Mouse (Mus musculus): Measurements from ENCODE around the gene Pfkfb2. TPM values are rescaled to one million over a fixed set of nuclear protein-coding genes. Genes with fewer than 3 reads are reported as not detected.
"Not testable (repeated sequence)": the region's sequence is repeated elsewhere in the genome, so short reads cannot be mapped to it uniquely, and the experiment has no call there.

Gene Pfkfb2
- total and polyA plus RNA-seq, 2 experiments from 2014 or later: 20.2 to 39.5 TPM

DNA sequence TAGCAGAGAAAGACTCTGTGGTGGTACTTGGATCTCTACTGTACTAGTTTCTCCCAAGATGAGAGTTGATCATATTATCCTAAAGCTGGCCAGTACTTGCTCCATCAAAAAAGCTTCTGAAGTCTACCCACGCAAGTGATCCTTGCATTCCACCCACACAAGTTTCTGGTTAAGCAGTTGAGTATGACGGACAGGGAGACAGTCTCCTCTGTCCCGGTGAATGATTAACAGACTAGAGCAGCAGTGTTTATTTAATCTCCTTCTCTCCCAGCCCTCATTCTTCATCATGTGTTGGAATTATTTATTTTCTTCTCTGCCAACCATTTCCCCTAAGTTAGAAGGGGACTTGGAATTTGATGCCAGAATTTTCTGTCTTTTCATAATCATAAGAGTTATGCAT, 67.6 kb downstream of the Pfkfb2 start, which contains the start of gene C4bp:
C4bp (minus strand) TSS at position 179 of the 400 bp plus-strand sequence.
- Histone ChIP-seq H3K27me3 (ENCODE audit: insufficient read depth, low read length) (no peaks in the 10 kb centered on the region), H3K4me3 (ENCODE audit: low read depth, low read length) (no peak within 1 kb of the TSS), H3K36me3 (ENCODE audit: insufficient read depth) (no peaks in the 10 kb centered on the region), H3K4me2 (ENCODE audit: low read depth) (no peak within 1 kb of the TSS), H3K9ac (no peak within 1 kb of the TSS), H3K27ac (ENCODE audit: low read depth, low read length) (no peak within 1 kb of the TSS), H3K4me1 (ENCODE audit: insufficient read depth) (no peaks in the 10 kb centered on the region), H3K9me3 (ENCODE audit: low read length) (no peaks in the 10 kb centered on the region)
- TF ChIP-seq CTCF (IDR thresholded peaks at IDR 0.05; ENCODE audit: low read depth): no peak
- ATAC-seq (no peak), DNase-seq (no peak)
- WGBS: 97% methylated on average over 3 of the region's 3 CpGs

- not testable (repeated sequence) for H3K27ac ChIP-seq (ENCODE audit: low read depth, low read length); H3K27me3 ChIP-seq (ENCODE audit: insufficient read depth, low read length); H3K9me3 ChIP-seq (ENCODE audit: low read length); ATAC-seq; DNase-seq; H3K4me1 ChIP-seq (ENCODE audit: insufficient read depth); H3K4me2 ChIP-seq (ENCODE audit: low read depth); H3K9ac ChIP-seq; H3K4me3 ChIP-seq (ENCODE audit: low read depth, low read length); H3K36me3 ChIP-seq (ENCODE audit: insufficient read depth)
- WGBS: 57% methylated on average over 5 of the region's 5 CpGs
These were observed 69.4 kb downstream of the Pfkfb2 start for GRCm38 (mm10) chr1:130659641-130660040.

DNA sequence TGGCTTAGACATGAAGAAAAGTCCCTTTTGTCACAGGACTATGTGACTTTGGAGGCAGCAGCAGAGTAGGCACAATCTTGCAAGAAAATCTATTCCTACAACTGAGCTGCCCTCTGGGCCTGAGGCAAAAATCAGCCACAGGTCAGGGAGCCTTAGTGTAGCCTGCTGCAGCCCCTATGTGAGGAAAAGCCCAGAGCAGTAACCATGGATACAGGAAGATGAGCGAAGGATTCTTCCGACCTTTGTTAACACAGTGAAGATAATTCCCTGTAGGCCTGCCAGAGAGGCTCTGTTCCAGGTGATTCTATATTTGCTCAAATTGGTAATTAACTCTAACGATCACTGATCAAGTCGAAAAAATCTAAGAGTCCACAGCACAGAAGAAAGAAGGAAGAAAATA, 85.0 kb downstream of the Pfkfb2 start:
- Histone ChIP-seq H3K4me3 (ENCODE audit: low read depth, low read length) (no peak overlapping the region), H3K27ac (ENCODE audit: low read depth, low read length) (no peak overlapping the region), H3K36me3 (ENCODE audit: insufficient read depth) (no peaks in the 10 kb centered on the region), H3K9me3 (ENCODE audit: low read length) (no peaks in the 10 kb centered on the region), H3K27me3 (ENCODE audit: insufficient read depth, low read length) (no peaks in the 10 kb centered on the region), H3K9ac (no peak overlapping the region), H3K4me1 (ENCODE audit: insufficient read depth) (no peaks in the 10 kb centered on the region), H3K4me2 (ENCODE audit: low read depth) (no peak overlapping the region)
- DNase-seq: no peak
- no peak for ATAC-seq
- no peak for TF ChIP-seq CTCF (IDR thresholded peaks at IDR 0.05; ENCODE audit: low read depth)
- 38% methylated on average over 4 of the region's 4 CpGs for WGBS

GRCm38 (mm10) chr1:130640967-130641366, 88.1 kb downstream of the Pfkfb2 start:
- TF ChIP-seq CTCF (IDR thresholded peaks at IDR 0.05; ENCODE audit: low read depth): no peak
- H3K9ac ChIP-seq: no peak overlapping the region
- H3K27me3 ChIP-seq (ENCODE audit: insufficient read depth, low read length): no peaks in the 10 kb centered on the region
- H3K4me3 ChIP-seq (ENCODE audit: low read depth, low read length): no peak overlapping the region
- no peak overlapping the region for H3K4me2 ChIP-seq (ENCODE audit: low read depth)
- DNase-seq (no peak), ATAC-seq (no peak)
- no peaks in the 10 kb centered on the region for H3K4me1 ChIP-seq (ENCODE audit: insufficient read depth)
- H3K9me3 ChIP-seq (ENCODE audit: low read length): no peaks in the 10 kb centered on the region
- H3K27ac ChIP-seq (ENCODE audit: low read depth, low read length): no peak overlapping the region
- no peaks in the 10 kb centered on the region for H3K36me3 ChIP-seq (ENCODE audit: insufficient read depth)

Other genes starting within 250 kb of the Pfkfb2 start
- not detected in 2 replicates for gene Zp3r, start 99.6 kb downstream of the Pfkfb2 start, total RNA-seq (2014; rRNA removed)
- gene Zp3r, start 99.6 kb downstream of the Pfkfb2 start, polyA plus RNA-seq (2015; fragmentation: Nextera tagmentation; extraction: Ambion mirVana): not detected in 2 replicates
- not detected in 2 replicates for gene C4bp, start 67.6 kb downstream of the Pfkfb2 start, total RNA-seq (2014; rRNA removed)
- gene C4bp, start 67.6 kb downstream of the Pfkfb2 start, polyA plus RNA-seq (2015; fragmentation: Nextera tagmentation; extraction: Ambion mirVana): not detected in 2 replicates
- gene Gm29427, start 13.5 kb downstream of the Pfkfb2 start, total RNA-seq (2014; rRNA removed): 0.43 TPM in 1 of 2 replicates, not detected in the other
- not detected in 2 replicates for gene Gm29427, start 13.5 kb downstream of the Pfkfb2 start, polyA plus RNA-seq (2015; fragmentation: Nextera tagmentation; extraction: Ambion mirVana)
- gene Yod1, start 11.9 kb downstream of the Pfkfb2 start, total RNA-seq (2014; rRNA removed): 11.6 and 16.4 TPM in 2 replicates
- gene Yod1, start 11.9 kb downstream of the Pfkfb2 start, polyA plus RNA-seq (2015; fragmentation: Nextera tagmentation; extraction: Ambion mirVana): 16.0 and 18.9 TPM in 2 replicates
- gene AA986860, start 2.7 kb upstream of the Pfkfb2 start, total RNA-seq (2014; rRNA removed): 0.33 and 0.69 TPM in 2 replicates
- gene AA986860, start 2.7 kb upstream of the Pfkfb2 start, polyA plus RNA-seq (2015; fragmentation: Nextera tagmentation; extraction: Ambion mirVana): 0.29 and 0.48 TPM in 2 replicates
- 0.19 TPM in 1 of 2 replicates, not detected in the other for gene Fcamr, start 71.6 kb upstream of the Pfkfb2 start, total RNA-seq (2014; rRNA removed)
- not detected in 2 replicates for gene Fcamr, start 71.6 kb upstream of the Pfkfb2 start, polyA plus RNA-seq (2015; fragmentation: Nextera tagmentation; extraction: Ambion mirVana)
- gene Pigr, start 97.4 kb upstream of the Pfkfb2 start, total RNA-seq (2014; rRNA removed): 0.08 TPM in 1 of 2 replicates, not detected in the other
- not detected in 2 replicates for gene Pigr, start 97.4 kb upstream of the Pfkfb2 start, polyA plus RNA-seq (2015; fragmentation: Nextera tagmentation; extraction: Ambion mirVana)
- not detected in 2 replicates for gene Fcmr, start 136.4 kb upstream of the Pfkfb2 start, total RNA-seq (2014; rRNA removed)
- 1.1 and 1.8 TPM in 2 replicates for gene Fcmr, start 136.4 kb upstream of the Pfkfb2 start, polyA plus RNA-seq (2015; fragmentation: Nextera tagmentation; extraction: Ambion mirVana)
- not detected in 2 replicates for gene Il24, start 158.2 kb upstream of the Pfkfb2 start, total RNA-seq (2014; rRNA removed)
- gene Il24, start 158.2 kb upstream of the Pfkfb2 start, polyA plus RNA-seq (2015; fragmentation: Nextera tagmentation; extraction: Ambion mirVana): 0.14 TPM in 1 of 2 replicates, not detected in the other
- not detected in 2 replicates for gene Il20, start 182.2 kb upstream of the Pfkfb2 start, total RNA-seq (2014; rRNA removed)
- gene Il20, start 182.2 kb upstream of the Pfkfb2 start, polyA plus RNA-seq (2015; fragmentation: Nextera tagmentation; extraction: Ambion mirVana): not detected in 2 replicates
- not detected in 2 replicates for gene Il19, start 210.9 kb upstream of the Pfkfb2 start, total RNA-seq (2014; rRNA removed)
- gene Il19, start 210.9 kb upstream of the Pfkfb2 start, polyA plus RNA-seq (2015; fragmentation: Nextera tagmentation; extraction: Ambion mirVana): not detected in 2 replicates